Mouse (Mus musculus): Measurements from ENCODE around the gene Itgb3bp.

Gene Itgb3bp

DNA sequence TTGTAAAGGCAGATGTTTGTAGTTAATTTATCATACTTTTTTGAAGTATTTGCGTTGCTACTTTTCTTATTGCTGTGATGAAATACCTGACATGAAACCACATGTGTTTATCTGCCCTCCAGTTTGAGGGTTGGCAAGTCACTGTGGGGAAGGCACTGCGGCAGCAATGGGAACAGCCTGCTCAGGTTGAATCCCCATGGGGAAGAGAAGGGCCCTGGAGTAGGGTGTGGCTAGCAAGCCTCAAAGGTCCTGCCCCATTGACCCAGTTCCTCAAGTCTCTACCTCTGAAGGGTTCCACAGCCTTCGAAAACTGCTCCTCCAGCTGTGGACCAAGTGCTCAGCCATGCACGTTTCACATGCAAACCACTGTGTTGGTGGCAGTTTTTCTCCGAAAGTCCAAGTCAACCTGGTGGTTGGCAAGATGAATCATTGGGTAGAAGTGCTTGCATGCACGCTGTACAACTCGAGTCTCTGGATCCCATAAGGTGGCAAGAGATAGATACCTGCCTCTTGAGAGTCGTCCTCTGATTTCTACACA, 203.6 kb downstream of the Itgb3bp start:
- DNase-seq (ENCODE audit: low spot score in 2 of 2), result no peak

DNA sequence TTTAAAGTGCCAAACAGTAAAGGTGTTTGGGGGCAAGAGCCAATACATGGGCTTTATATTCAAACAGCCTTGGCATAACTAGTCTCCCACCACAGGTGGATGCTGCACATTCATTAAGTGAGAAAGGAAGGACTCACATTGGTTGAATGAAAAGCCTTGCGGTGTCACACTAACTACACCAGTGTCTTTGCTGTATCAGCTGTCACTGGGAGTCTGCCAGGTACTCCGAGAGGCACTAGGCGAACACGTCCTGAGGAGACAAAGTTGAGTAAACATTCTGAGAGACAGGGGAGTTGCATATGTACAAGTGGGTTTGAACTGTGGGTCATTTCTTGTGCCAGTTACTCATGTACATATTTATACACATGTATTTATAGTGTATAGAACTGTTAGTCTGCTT, 205.3 kb downstream of the Itgb3bp start:
- no peak for DNase-seq (ENCODE audit: low spot score in 2 of 2)

DNA sequence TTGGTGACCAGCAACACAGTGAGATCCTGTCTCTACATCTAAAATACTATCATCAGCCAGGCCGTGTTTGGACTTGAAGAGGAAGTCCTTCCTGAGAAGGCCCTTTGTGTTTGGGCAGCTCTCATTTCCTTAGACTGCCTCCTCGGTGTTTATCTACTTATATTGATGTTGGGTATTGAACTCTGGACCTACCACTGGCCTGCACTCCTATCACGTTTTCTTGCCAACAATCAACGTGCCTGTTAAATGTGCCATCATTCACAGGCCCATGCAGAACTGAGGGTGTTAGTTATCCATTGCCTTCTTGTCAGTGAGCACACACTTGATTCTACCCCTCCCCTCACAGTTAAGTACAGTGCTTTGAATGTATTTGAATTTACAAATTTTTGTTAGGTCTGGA, 211.7 kb downstream of the Itgb3bp start:
- no peak for DNase-seq (ENCODE audit: low spot score in 2 of 2)

DNA sequence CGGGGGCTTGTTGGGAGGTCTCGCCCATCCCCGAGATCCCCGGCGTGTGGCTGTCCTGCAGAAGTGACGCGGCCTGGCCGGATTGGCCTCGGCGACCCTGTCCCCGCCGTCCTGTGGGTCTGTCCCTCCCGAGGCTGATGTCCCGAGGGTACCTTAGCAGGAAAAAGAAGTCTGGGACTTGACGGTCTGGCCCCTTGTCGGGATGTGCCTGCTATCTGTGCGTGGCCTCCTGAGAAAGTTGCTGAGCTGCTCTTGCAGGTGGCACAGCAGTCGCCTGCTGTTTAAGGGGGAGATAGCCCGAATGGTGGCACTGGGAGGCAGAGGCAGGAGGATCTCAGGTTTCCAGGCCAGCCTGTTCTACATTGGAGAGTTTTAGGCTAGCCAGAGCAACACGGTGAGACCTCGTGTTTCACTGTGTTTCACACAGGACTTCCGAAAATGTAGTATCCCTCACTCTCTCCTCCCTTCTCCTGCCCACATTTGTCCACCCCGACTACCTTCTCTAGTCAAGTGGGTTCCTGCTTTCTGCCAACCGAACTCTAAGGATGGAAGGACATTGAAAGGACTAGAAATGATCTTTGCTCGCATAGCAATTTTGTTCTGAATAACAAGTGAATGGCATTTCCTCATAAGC, 213.7 kb downstream of the Itgb3bp start:
- DNase-seq (ENCODE audit: low spot score in 2 of 2), result no peak

All from right cerebral cortex, postnatal 10 days (tissue).